Mouse (Mus musculus): ENCODE measurements around the gene Ctdspl. TPM values are rescaled to one million over a fixed set of nuclear protein-coding genes. Genes with fewer than 3 reads are reported as not detected.
A peak's percentile ranks its signal among the peaks of the same experiment; 100 is the strongest.

Ctdspl gene
- polyA plus RNA-seq, 1 experiment from 2014 or later: 13.6 TPM

- Histone ChIP-seq H3K27me3 (ENCODE audit: control insufficient read depth, insufficient read depth, low read length) (no peaks in the 10 kb centered on the region), H3K27ac (replicated peaks; ENCODE audit: low read depth, low read length) (no peak overlapping the region), H3K36me3 (ENCODE audit: control insufficient read depth, insufficient read depth, low read length) (no peaks in the 10 kb centered on the region), H3K9me3 (ENCODE audit: control insufficient read depth, low read length) (no peaks in the 10 kb centered on the region), H3K4me1 (ENCODE audit: control insufficient read depth, insufficient read depth, low read length) (no peaks in the 10 kb centered on the region), H3K4me3 (ENCODE audit: low read depth, low read length) (no peak overlapping the region), H3K4me2 (ENCODE audit: low read depth, severe bottlenecking) (no peak overlapping the region), H3K9ac (ENCODE audit: low read length) (no peak overlapping the region)
- 70% methylated on average over 7 of the region's 7 CpGs for WGBS
- ATAC-seq (ENCODE audit: insufficient number of reproducible peaks, low FRiP score, low TSS enrichment, low read depth): no peak
- no peak for DNase-seq (ENCODE audit: low spot score)
Observed at GRCm38 (mm10) chr9:119021731-119022130, 95.5 kb downstream of the Ctdspl start.

GRCm38 (mm10) chr9:119025263-119025662 is 99.0 kb downstream of the Ctdspl start:
- Histone ChIP-seq H3K4me2 (ENCODE audit: low read depth, severe bottlenecking) (no peak overlapping the region), H3K4me1 (ENCODE audit: control insufficient read depth, insufficient read depth, low read length) (no peaks in the 10 kb centered on the region), H3K9ac (ENCODE audit: low read length) (no peak overlapping the region), H3K4me3 (ENCODE audit: low read depth, low read length) (no peak overlapping the region), H3K9me3 (ENCODE audit: control insufficient read depth, low read length) (no peaks in the 10 kb centered on the region), H3K27me3 (ENCODE audit: control insufficient read depth, insufficient read depth, low read length) (no peaks in the 10 kb centered on the region), H3K36me3 (ENCODE audit: control insufficient read depth, insufficient read depth, low read length) (no peaks in the 10 kb centered on the region), H3K27ac (replicated peaks; ENCODE audit: low read depth, low read length) (no peak overlapping the region)
- ATAC-seq (ENCODE audit: insufficient number of reproducible peaks, low FRiP score, low TSS enrichment, low read depth) (no peak), DNase-seq (ENCODE audit: low spot score) (no peak)
- WGBS: 69% methylated on average over 6 of the region's 6 CpGs

- H3K9ac ChIP-seq (ENCODE audit: low read length): no peak overlapping the region
- H3K4me3 ChIP-seq (ENCODE audit: low read depth, low read length): no peak overlapping the region
- DNase-seq (ENCODE audit: low spot score): no peak
- no peak for ATAC-seq (ENCODE audit: insufficient number of reproducible peaks, low FRiP score, low TSS enrichment, low read depth)
- no peaks in the 10 kb centered on the region for H3K4me1 ChIP-seq (ENCODE audit: control insufficient read depth, insufficient read depth, low read length)
- no peaks in the 10 kb centered on the region for H3K9me3 ChIP-seq (ENCODE audit: control insufficient read depth, low read length)
- H3K4me2 ChIP-seq (ENCODE audit: low read depth, severe bottlenecking): no peak overlapping the region
- no peak overlapping the region for H3K27ac ChIP-seq (replicated peaks; ENCODE audit: low read depth, low read length)
- WGBS: 87% methylated on average over 7 of the region's 7 CpGs
- H3K36me3 ChIP-seq (ENCODE audit: control insufficient read depth, insufficient read depth, low read length): no peaks in the 10 kb centered on the region
- no peaks in the 10 kb centered on the region for H3K27me3 ChIP-seq (ENCODE audit: control insufficient read depth, insufficient read depth, low read length)
Observed at GRCm38 (mm10) chr9:119025832-119026331, 99.6 kb downstream of the Ctdspl start.

GRCm38 (mm10) chr9:119027337-119027736 is 101.1 kb downstream of the Ctdspl start:
- 89% methylated on average over 7 of the region's 7 CpGs for WGBS
- Histone ChIP-seq H3K9ac (ENCODE audit: low read length) (no peak overlapping the region), H3K9me3 (ENCODE audit: control insufficient read depth, low read length) (no peaks in the 10 kb centered on the region), H3K4me3 (ENCODE audit: low read depth, low read length) (no peak overlapping the region), H3K36me3 (ENCODE audit: control insufficient read depth, insufficient read depth, low read length) (no peaks in the 10 kb centered on the region), H3K4me1 (ENCODE audit: control insufficient read depth, insufficient read depth, low read length) (peaks cover 11% of the 10 kb centered on the region), H3K4me2 (ENCODE audit: low read depth, severe bottlenecking) (no peak overlapping the region), H3K27ac (replicated peaks; ENCODE audit: low read depth, low read length) (no peak overlapping the region), H3K27me3 (ENCODE audit: control insufficient read depth, insufficient read depth, low read length) (no peaks in the 10 kb centered on the region)
- DNase-seq (ENCODE audit: low spot score) (no peak), ATAC-seq (ENCODE audit: insufficient number of reproducible peaks, low FRiP score, low TSS enrichment, low read depth) (no peak)

GRCm38 (mm10) chr9:119028226-119029195 is 102.3 kb downstream of the Ctdspl start:
- Histone ChIP-seq H3K27me3 (ENCODE audit: control insufficient read depth, insufficient read depth, low read length) (no peaks in the 10 kb centered on the region), H3K36me3 (ENCODE audit: control insufficient read depth, insufficient read depth, low read length) (no peaks in the 10 kb centered on the region), H3K27ac (replicated peaks; ENCODE audit: low read depth, low read length) (no peak overlapping the region), H3K9ac (ENCODE audit: low read length) (no peak overlapping the region), H3K9me3 (ENCODE audit: control insufficient read depth, low read length) (no peaks in the 10 kb centered on the region), H3K4me2 (ENCODE audit: low read depth, severe bottlenecking) (no peak overlapping the region), H3K4me1 (ENCODE audit: control insufficient read depth, insufficient read depth, low read length) (peaks cover 23% of the 10 kb centered on the region), H3K4me3 (ENCODE audit: low read depth, low read length) (no peak overlapping the region)
- no peak for ATAC-seq (ENCODE audit: insufficient number of reproducible peaks, low FRiP score, low TSS enrichment, low read depth)
- 96% methylated on average over 27 of the region's 27 CpGs for WGBS
- DNase-seq (ENCODE audit: low spot score): no peak

GRCm38 (mm10) chr9:119029568-119029967 is 103.3 kb downstream of the Ctdspl start:
- ATAC-seq (ENCODE audit: insufficient number of reproducible peaks, low FRiP score, low TSS enrichment, low read depth): no peak
- no peak overlapping the region for H3K9ac ChIP-seq (ENCODE audit: low read length)
- WGBS: 50% methylated on average over 7 of the region's 7 CpGs

GRCm38 (mm10) chr9:119031038-119031437 is 104.8 kb downstream of the Ctdspl start:
- H3K4me3 ChIP-seq (ENCODE audit: low read depth, low read length): no peak overlapping the region
- ATAC-seq (ENCODE audit: insufficient number of reproducible peaks, low FRiP score, low TSS enrichment, low read depth) (no peak), DNase-seq (ENCODE audit: low spot score) (no peak)
- no peak overlapping the region for H3K9ac ChIP-seq (ENCODE audit: low read length)
- no peak overlapping the region for H3K27ac ChIP-seq (replicated peaks; ENCODE audit: low read depth, low read length)
- H3K4me1 ChIP-seq (ENCODE audit: control insufficient read depth, insufficient read depth, low read length): peaks cover 32% of the 10 kb centered on the region
- no peaks in the 10 kb centered on the region for H3K27me3 ChIP-seq (ENCODE audit: control insufficient read depth, insufficient read depth, low read length)
- H3K36me3 ChIP-seq (ENCODE audit: control insufficient read depth, insufficient read depth, low read length): no peaks in the 10 kb centered on the region
- WGBS: 79% methylated on average over 4 of the region's 4 CpGs
- no peak overlapping the region for H3K4me2 ChIP-seq (ENCODE audit: low read depth, severe bottlenecking)
- H3K9me3 ChIP-seq (ENCODE audit: control insufficient read depth, low read length): no peaks in the 10 kb centered on the region

More at GRCm38 (mm10) chr9:119029568-119029967, 103.3 kb downstream of the Ctdspl start:
- no peaks in the 10 kb centered on the region for H3K36me3 ChIP-seq (ENCODE audit: control insufficient read depth, insufficient read depth, low read length)
- H3K4me2 ChIP-seq (ENCODE audit: low read depth, severe bottlenecking): no peak overlapping the region
- DNase-seq (ENCODE audit: low spot score): peak; percentile 76
- no peaks in the 10 kb centered on the region for H3K9me3 ChIP-seq (ENCODE audit: control insufficient read depth, low read length)
- peaks cover 32% of the 10 kb centered on the region for H3K4me1 ChIP-seq (ENCODE audit: control insufficient read depth, insufficient read depth, low read length)
- no peak overlapping the region for H3K4me3 ChIP-seq (ENCODE audit: low read depth, low read length)
- H3K27me3 ChIP-seq (ENCODE audit: control insufficient read depth, insufficient read depth, low read length): no peaks in the 10 kb centered on the region
- no peak overlapping the region for H3K27ac ChIP-seq (replicated peaks; ENCODE audit: low read depth, low read length)

- ATAC-seq (ENCODE audit: insufficient number of reproducible peaks, low FRiP score, low TSS enrichment, low read depth): no peak
- H3K36me3 ChIP-seq (ENCODE audit: control insufficient read depth, insufficient read depth, low read length): no peaks in the 10 kb centered on the region
- no peak overlapping the region for H3K4me2 ChIP-seq (ENCODE audit: low read depth, severe bottlenecking)
- H3K9ac ChIP-seq (ENCODE audit: low read length): no peak overlapping the region
- no peak for DNase-seq (ENCODE audit: low spot score)
- H3K27me3 ChIP-seq (ENCODE audit: control insufficient read depth, insufficient read depth, low read length): no peaks in the 10 kb centered on the region
- no peak overlapping the region for H3K4me3 ChIP-seq (ENCODE audit: low read depth, low read length)
- peaks cover 32% of the 10 kb centered on the region for H3K4me1 ChIP-seq (ENCODE audit: control insufficient read depth, insufficient read depth, low read length)
- WGBS: 73% methylated on average over 14 of the region's 14 CpGs
- peak overlapping the region; percentile 56; the same call in 1 of the 2 replicates for H3K27ac ChIP-seq (replicated peaks; ENCODE audit: low read depth, low read length)
- H3K9me3 ChIP-seq (ENCODE audit: control insufficient read depth, low read length): no peaks in the 10 kb centered on the region
Observed at GRCm38 (mm10) chr9:119031772-119032171, 105.5 kb downstream of the Ctdspl start.

Data from limb, embryonic 11.5 days (tissue).